Mouse (Mus musculus) gastrocnemius, postnatal 10 days (tissue): ENCODE data around the gene Irak1. TPM values are rescaled to one million over a fixed set of nuclear protein-coding genes. Genes with fewer than 3 reads are reported as not detected.

ENCODE experiments used
- DNase-seq: peaks from one replicate; pipeline ENCODE4 v3.0.0; 2021; ENCODE audit warnings: mixed read lengths
- long read RNA-seq, 2 experiments: library from polyadenylated mRNA; stranded (forward); transcript quantifications; one replicate each; pipeline ENCODE4 v2.0.0; 2021
- total RNA-seq, 2 experiments: library from RNA; stranded (reverse); gene quantifications; 2 replicates each; pipeline ENCODE4 v1.2.3; 2021

Irak1 gene
- 10 to 100 TPM; 44.3 to 52.2 TPM for total RNA-seq
- long read RNA-seq, experiment 1, transcript Irak1-206 (14 exons, 3,835 nt), result major isoform, 42 of 118 reads
- long read RNA-seq, experiment 1, transcript Irak1-204 (14 exons, 3,825 nt), result minor isoform, 14 of 118 reads
- long read RNA-seq, experiment 1, partial matches to known transcripts, result 22 of 118 reads
- long read RNA-seq, experiment 1, other reads (novel, unspliced or antisense), result 37 of 118 reads
- long read RNA-seq, experiment 2, transcript Irak1-206 (14 exons, 3,835 nt), result major isoform, 29 of 88 reads
- long read RNA-seq, experiment 2, transcript Irak1-204 (14 exons, 3,825 nt), result minor isoform, 9 of 88 reads
- long read RNA-seq, experiment 2, partial matches to known transcripts, result 15 of 88 reads
- long read RNA-seq, experiment 2, other reads (novel, unspliced or antisense), result 34 of 88 reads

GRCm38 (mm10) chrX:74023188-74024049, at the start of gene Irak1:
Irak1 (minus strand) TSS chrX:74023918.
- DNase-seq, result peak; percentile 86

DNA sequence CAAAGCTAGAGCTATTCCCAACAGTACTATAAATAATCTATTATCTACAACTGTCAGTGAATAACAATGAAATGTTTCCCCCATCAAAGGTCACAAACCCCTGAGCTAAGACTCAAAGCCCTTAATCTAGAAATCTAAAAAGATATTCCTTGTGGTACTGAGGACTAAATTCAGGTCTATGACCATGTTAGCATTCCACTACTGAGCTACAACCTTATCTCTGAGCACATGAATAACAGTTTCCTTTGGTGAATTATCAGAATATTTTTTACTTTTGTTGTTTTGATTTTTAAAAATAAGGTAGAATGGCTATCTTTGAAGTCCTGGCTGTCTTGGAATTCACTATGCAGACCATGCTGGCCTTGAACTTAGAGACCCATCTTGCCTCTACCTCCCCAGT, 47.1 kb upstream of the Irak1 start:
- no peak for DNase-seq

DNA sequence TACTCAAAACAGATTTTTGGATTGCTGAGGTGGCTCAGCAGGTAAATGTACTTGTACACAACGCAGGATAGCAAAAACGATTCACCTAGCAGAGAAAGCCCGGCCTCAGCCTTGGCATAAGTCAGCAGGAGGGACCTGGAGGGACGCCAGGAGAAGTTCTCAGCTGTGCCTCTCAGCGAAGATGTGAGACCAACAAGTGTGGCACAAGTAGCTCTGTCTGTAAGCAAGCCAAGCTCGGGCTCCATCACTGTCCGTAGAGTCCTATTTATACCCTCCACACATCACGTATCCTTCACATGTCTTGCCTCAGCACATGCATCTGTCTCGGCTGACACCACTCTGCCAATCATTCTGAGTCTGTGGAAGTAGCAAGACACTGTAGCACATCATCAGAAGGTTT, 44.2 kb upstream of the Irak1 start:
- DNase-seq, result peak; percentile 61

DNA sequence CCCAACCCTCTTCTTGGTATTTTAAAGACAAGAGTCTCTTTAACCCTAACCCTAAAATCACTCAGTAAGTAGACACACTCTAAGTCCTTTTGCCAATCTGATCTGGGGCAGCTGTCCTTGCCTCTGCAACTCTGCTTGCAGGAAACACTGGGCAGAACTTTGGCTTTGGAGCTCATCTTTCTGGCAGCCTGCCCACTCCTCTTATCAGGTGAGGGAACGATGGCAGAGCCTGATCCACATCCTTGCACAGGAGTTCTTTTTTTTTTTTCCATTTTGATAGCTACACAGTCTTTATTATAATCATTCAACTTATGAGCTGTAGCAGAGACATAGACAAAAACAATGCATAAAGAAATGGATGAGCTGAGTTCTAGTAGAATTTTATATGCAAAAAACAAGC, 21.4 kb upstream of the Irak1 start:
- no peak for DNase-seq

DNA sequence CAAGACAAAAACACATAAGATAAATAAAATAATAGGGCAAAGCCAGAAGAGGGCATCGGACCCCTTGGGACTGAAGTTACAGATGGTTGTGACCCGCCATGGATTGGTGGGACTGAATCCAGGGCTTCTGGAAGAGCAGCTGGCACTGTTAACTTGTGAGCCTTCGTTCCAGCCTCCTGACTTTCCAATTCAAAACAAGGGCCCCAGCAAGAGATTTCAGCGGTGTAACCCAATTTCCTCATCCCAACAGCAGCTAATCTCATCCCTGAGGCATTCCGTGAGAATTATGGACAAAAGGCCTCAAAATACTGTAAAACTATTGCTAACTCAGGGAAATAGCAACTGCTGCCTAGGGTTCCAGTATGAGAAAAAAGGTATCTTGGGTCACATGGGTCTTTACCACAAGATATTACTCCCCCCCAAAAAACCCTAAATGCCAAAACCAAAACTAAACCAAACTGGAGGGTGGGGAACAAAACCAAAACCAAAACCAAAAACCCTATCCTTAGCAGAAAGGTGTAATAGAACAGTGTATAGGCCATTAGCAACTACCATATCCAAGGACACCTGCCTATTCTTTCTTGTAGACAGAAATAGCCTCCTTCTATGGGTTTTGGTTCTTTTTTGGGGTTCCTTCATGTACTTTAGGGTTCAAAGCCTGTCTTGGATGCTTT, 14.1 kb upstream of the Irak1 start:
- no peak for DNase-seq

GRCm38 (mm10) chrX:74030000-74030399, 6.3 kb upstream of the Irak1 start:
- no peak for DNase-seq

GRCm38 (mm10) chrX:74022795-74023187, 927 bp downstream of the Irak1 start:
- DNase-seq, result no peak

DNA sequence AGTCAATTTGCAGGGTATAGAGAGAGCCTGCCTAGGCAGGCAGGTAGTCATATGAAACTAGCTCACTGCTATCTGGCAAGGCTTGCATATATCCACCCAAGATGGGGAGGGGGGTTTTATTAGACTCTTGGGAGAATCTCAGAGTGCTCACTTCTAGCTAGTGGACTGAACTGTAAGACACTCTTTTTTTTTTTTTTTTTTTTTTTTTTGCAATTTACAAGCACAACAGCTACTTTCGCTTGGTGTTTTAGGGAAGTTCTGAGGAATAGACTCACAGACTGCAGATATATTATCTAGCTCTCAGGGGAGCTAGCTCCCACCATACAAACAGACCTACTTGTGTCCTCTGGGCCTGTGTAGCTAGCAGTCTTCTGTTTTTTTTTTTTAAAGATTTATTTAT, 9.1 kb downstream of the Irak1 start:
- no peak for DNase-seq

- DNase-seq, result no peak
These were observed 15.7 kb downstream of the Irak1 start for GRCm38 (mm10) chrX:74008063-74008462.

DNA sequence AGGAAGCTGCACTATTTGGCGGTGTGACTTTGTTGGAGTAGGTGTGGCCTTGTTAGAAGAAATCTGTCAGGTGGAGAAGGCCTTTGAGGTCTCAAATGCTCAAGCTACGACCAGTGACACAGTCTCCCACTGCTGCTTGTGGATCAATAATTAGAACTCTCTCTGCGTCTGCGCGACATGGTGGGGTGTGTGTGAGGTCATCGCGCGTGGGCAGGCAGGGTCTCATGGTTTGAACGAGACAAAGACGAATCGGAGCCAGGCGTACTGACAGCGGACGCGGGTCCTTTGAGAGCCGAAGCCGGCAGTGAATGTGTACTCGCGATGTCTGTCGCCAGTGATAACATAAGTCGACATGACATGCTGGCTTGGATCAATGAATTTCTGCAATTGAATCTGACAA, 17.3 kb downstream of the Irak1 start:
- no peak for DNase-seq

- DNase-seq, result no peak
These were observed 20.1 kb downstream of the Irak1 start for GRCm38 (mm10) chrX:74003644-74004043.

- DNase-seq, result no peak
These were observed 22.7 kb downstream of the Irak1 start for GRCm38 (mm10) chrX:74001024-74001423.

- DNase-seq, result peak; percentile 4
These were observed 24.5 kb downstream of the Irak1 start for GRCm38 (mm10) chrX:73998911-73999869.

GRCm38 (mm10) chrX:73977783-73978182, 45.9 kb downstream of the Irak1 start:
- no peak for DNase-seq

DNA sequence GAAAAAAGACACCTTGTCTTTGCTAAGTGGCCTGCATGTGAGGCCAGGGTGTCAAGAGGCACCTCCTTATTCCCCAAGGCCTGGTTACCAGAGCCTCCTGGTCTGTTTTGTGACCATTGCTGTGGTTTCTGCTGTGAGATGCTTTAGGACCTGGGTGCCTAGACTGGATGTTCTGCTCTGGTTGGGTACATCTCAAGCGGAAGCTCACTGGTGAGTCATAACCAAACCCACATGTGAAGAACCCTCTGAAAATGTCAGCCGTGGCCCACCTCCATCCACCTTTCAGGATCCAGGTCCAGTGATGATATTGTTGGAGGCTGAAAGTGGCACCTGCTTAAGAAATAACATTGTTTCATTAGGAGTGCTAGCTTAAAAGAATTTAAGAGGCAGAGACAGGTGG, 47.4 kb downstream of the Irak1 start:
- DNase-seq, result no peak

- DNase-seq, result no peak
These were observed 50.9 kb downstream of the Irak1 start for GRCm38 (mm10) chrX:73972774-73973173.

GRCm38 (mm10) chrX:73970781-73971180, 52.9 kb downstream of the Irak1 start:
- DNase-seq, result no peak

- no peak for DNase-seq
These were observed 54.0 kb downstream of the Irak1 start for GRCm38 (mm10) chrX:73969729-73970128.

- DNase-seq, result no peak
These were observed 54.6 kb downstream of the Irak1 start for GRCm38 (mm10) chrX:73969167-73969566.

DNA sequence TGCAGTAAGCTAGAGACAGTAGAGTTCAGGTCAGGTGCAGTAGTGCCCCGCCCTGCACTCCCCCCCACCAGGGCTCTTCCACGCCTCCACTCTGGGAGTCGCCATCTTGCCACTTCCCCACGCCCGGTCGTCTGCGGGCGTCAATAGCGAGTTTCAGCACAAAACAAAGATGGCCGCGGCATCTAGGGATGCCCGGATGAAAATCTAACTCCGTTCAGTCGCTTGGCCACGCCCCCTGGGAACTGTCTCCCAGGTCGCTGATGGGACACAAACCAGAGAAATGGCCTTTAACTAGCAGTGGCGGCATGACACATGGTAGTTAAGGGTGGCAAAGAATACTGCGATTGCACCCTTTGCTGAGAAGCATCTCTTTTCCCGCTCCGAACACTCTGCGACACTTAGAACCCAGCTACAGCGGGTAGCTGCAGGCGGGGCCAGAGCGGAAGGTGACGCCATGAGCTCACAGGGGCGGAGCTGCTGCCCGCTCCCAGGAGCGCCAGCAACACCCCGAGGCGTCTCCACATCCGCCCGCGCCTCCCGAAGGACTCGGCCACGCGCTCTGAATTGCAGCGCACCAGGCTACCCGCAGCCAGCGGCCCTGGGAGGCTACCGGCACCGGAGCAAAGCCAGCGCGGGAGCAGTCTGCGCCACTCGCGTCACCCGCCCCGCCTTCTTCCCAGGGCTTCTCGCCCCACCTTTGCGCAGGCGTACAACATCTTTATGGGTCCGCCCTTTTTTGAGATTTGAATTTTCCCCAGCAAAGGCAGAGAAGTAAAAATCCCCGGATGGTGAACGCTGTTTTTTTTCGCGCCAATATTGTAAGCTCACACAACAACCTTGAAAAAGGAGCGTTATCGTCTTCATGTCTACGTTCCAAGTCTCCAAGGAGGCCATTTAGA, 56.3 kb downstream of the Irak1 start:
- peak; percentile 81 for DNase-seq
